Mouse (Mus musculus): ENCODE results near the gene Zfp639.

The Zfp639 gene

DNA sequence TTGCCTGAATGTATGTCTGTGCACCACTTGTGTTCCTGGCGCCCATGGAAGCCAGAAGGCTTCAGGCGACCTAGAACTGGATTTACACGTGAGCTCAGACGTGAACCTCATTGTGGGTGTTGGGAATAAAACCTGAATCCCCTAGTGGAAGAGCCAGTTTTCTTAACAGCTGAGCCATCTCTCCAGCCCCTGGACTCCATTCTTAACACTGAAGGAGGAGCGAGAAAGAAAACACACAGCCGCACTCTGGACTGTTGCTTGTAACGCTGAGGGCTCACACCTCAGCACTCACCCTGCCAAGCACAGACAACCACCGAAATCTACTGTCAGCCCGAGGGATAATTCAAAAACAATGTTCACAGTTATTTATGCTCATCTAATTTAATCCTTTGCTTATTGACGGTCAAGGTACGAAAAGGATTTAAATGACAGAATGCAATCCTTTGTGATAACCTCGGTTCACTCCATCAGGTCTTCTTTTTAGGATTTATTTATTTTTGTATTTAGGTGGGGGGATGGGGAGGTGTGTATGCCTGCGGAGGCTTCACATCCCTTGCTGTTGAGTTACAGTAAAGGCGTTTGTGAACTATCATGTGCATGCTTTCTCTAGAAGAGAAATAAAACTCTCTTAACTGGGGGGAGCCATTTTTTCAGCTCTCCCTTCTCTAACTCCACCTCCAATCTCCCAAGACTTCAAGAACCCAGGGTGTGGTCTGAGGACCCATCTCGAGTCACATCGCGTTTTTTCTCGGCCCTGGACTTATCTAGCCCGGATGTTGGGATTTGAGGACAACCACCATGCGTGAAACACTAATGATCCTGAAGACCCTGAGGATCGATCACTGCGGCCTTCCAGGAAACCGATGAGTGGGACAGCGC, at the start of gene Zfp639:
Zfp639 (plus strand) TSS at position 764 of the 879 bp plus-strand sequence.
- DNase-seq (ENCODE audit: low read depth, low spot score) = peak; percentile 48

- no peak for DNase-seq (ENCODE audit: low read depth, low spot score)
Measured at GRCm38 (mm10) chr3:32467321-32467720, 42.7 kb upstream of the Zfp639 start.

GRCm38 (mm10) chr3:32468411-32468810, 41.6 kb upstream of the Zfp639 start:
- no peak for DNase-seq (ENCODE audit: low read depth, low spot score)

DNA sequence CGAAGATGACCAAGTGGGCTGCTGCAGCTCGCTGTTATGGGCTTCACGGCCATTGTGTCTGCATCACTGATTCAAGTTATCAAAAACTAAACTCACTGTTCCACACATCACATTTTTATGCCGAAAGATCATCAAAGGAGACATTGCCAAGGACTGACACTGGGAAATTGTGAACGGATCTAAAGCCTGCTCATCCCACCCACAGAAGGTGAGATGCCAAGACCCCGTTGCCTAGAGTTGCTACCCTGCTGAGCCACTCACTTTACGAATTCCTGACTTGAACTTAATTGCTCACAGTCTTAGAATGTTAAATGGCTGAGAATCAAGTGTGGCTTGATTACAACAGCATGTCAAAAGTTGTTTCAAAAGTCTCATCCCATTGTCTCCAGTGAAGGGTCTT, 39.6 kb upstream of the Zfp639 start:
- no peak for DNase-seq (ENCODE audit: low read depth, low spot score)

DNA sequence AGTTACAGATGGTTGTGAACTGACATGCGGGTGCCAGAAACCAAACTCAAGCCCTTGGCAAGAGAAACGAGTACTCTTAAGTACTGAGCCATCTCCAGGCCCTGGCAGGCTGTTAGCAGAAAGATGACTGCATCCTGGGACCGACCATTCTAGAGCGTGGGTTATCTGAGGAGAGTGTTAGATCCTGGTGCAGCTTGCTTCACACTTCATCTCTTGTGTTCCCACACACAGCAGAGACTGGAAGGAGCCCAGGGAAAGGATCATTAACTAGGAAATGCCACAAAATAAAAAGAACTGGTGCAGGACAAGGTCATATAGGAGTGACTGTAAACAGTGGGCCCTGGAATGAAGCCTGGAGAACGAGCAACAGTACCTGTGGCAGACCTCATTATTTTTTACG, 39.0 kb upstream of the Zfp639 start:
- DNase-seq (ENCODE audit: low read depth, low spot score) = peak; percentile 79

- no peak for DNase-seq (ENCODE audit: low read depth, low spot score)
Measured at GRCm38 (mm10) chr3:32472191-32472900, 37.7 kb upstream of the Zfp639 start.

GRCm38 (mm10) chr3:32473184-32473583, 36.9 kb upstream of the Zfp639 start:
- DNase-seq (ENCODE audit: low read depth, low spot score) = no peak

DNA sequence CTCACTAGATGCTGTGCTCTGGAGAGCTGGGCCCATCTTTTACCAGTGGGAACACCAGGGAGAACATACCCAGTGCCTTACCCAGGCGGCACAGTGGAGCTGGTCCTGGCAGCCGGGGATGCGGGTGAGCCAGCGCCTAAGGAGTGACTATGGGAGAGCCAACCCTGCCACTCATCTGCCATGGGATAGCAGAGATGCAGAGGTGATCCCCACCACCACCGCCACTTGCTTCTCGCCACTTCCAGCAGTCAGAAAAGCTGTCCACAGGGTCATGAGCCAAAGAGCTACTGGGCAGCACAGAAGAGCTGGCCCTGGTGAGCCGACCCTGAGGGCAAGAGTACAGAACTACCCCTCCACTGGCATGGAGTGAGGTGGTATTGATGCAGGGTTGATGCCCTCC, 30.1 kb upstream of the Zfp639 start:
- no peak for DNase-seq (ENCODE audit: low read depth, low spot score)

GRCm38 (mm10) chr3:32483035-32483434, 27.0 kb upstream of the Zfp639 start:
- no peak for DNase-seq (ENCODE audit: low read depth, low spot score)

DNA sequence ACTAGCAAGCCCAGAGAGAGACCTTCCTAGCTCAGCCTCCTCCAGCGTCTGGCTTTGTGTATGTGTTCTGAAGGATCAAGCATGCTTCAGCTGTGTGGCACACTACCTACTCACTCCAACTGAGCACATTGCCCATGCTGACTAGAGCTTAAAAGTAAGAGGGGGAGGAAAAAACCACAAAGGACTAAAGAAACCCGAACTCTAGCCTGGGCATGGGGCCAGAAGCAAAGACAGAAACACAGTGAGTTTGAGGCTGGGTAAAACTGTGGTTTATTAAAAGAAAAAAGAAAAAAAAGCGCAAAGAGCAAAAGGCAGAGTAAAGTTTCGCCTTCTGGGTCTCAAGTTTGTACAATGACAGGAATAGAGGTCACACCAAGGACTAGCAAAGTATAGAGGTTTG, 23.5 kb upstream of the Zfp639 start:
- DNase-seq (ENCODE audit: low read depth, low spot score) = no peak

DNA sequence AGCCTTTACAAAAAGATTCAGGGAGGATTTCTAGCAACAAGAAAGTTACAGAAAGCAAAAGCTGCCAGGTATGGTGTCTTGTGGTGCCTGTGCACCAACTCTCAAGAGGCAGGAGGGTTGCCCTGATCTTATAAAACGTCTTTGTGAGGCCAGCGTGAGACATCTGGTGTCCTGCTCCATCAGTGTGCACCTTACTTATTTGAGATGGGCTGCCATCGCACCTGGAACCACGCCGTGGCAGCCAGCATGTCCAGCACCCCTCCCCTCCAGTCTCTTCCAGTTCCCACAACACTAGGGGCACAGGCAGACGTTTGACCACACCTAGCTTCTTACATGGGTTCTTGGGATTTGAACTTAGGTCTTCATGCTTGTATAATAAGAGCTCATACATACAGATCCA, 21.9 kb upstream of the Zfp639 start:
- no peak for DNase-seq (ENCODE audit: low read depth, low spot score)

GRCm38 (mm10) chr3:32490076-32490927, 19.8 kb upstream of the Zfp639 start:
- DNase-seq (ENCODE audit: low read depth, low spot score) = no peak

- no peak for DNase-seq (ENCODE audit: low read depth, low spot score)
Measured at GRCm38 (mm10) chr3:32490928-32491315, 19.1 kb upstream of the Zfp639 start.

GRCm38 (mm10) chr3:32492097-32493090, 17.7 kb upstream of the Zfp639 start, which contains the start of gene Kcnmb3:
Kcnmb3 (minus strand) TSS chr3:32492231.
- no peak for DNase-seq (ENCODE audit: low read depth, low spot score)

GRCm38 (mm10) chr3:32494387-32495087, 15.5 kb upstream of the Zfp639 start:
- no peak for DNase-seq (ENCODE audit: low read depth, low spot score)

- no peak for DNase-seq (ENCODE audit: low read depth, low spot score)
Measured at GRCm38 (mm10) chr3:32495088-32495770, 14.8 kb upstream of the Zfp639 start.

DNA sequence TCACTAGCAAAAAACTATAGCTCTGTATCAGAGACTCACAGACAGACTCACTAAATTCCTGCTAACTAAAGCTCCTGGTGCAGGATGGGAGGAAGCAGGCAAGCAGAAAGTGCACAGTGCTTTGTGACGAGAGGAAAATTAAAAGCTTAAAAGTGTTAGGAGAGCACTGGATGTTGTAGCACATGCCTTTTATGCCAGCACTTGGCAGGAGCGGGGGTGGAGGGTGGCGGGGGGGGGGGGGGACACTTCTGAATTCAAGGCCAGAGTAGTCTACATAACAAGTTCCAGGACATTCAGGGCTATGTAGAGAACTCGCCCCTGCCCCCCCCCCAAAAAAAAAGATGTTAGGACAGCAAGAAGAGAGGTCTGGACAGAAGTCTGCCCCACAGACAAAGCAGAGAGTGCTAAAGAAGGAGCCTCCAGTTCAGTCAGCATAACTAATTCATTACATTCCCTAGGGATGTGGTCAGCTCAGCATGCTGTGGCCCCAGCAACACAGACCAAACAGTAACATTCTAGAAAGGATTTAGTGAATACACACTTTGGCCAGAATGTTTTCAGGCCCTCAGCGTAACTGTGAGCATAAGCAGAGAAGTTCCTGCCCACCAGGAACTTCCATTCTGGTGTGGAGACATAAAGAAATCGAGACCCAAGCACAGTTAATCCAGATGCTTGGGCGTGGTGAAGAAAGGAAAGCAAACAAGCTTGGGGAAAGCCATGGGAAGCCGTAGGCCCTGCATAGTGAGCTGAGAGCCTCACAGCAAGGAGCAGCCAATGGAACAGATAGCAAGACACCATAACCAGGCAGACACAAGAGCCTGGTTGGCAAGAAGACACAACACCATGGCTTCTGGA, 14.0 kb upstream of the Zfp639 start:
- no peak for DNase-seq (ENCODE audit: low read depth, low spot score)

DNA sequence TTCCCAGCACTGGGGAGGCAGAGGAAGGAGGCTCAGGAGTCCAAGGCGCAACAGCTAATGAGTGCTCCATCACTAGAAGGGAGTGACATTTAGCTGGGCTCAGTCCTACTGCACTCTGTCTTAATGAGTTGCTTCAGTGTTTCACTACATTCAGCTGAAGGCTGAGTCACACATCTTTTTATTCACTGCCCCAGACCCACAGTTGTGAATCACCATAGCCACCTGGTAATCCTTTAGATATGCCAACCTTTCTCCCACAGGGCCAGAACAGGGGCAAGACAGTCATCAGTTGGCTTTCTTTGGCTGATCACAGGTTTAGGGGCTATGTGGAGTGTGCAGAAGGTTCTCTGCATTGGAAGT, 13.4 kb upstream of the Zfp639 start:
- peak; percentile 50 for DNase-seq (ENCODE audit: low read depth, low spot score)

DNA sequence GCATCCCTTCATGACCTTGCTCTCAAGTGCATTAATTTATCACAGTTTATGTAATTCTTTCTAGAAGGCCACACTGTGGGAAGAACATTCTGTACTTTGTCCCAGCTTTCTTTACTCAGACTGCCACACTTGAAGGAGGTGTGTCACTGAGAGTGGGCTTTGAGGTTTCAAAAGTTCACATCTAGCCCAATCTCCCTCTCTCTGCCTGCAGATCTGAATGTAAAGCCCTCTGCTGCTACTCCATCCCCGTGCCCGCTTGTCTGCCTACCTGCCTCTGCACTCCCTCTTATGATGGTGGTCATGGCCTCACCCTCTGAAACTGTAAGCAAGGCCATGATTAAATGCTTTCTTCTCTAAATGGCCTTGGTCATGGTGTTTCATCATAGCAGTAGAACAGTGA, 9.7 kb upstream of the Zfp639 start:
- no peak for DNase-seq (ENCODE audit: low read depth, low spot score)
